Mouse (Mus musculus) neural tube, embryonic 12.5 days (tissue): ENCODE results near the gene Zfand4. TPM values are rescaled to one million over a fixed set of nuclear protein-coding genes. Genes with fewer than 3 reads are reported as not detected.
"Not testable (repeated sequence)": the region's sequence is repeated elsewhere in the genome, so short reads cannot be mapped to it uniquely, and the experiment has no call there.

Source experiments
- ATAC-seq: fragments of 200-750 bp; cut with Nextera tagmentation; 2 replicates; pipeline ENCODE4 v1.8.0; 2017; ENCODE audit warnings: low read depth, mild to moderate bottlenecking, moderate TSS enrichment, moderate library complexity; ENCODE audit not compliant: low FRiP score
- H3K27ac ChIP-seq: fragments of 300-500 bp; sonication (generic); 2 replicates; pipeline ENCODE4 v1.5.1; 2016
- H3K27me3 ChIP-seq: fragments of 300-500 bp; sonication (generic); replicated peaks from 2 replicates; pipeline ENCODE4 v1.6.1; 2016; ENCODE audit warnings: mild to moderate bottlenecking
- H3K36me3 ChIP-seq: fragments of 300-500 bp; sonication (generic); 2 replicates; pipeline ENCODE4 v1.6.1; 2016; ENCODE audit warnings: mild to moderate bottlenecking
- H3K4me1 ChIP-seq: fragments of 300-500 bp; sonication (generic); 2 replicates; pipeline ENCODE4 v1.6.1; 2016
- H3K4me2 ChIP-seq: fragments of 300-500 bp; sonication (generic); replicated peaks from 2 replicates; pipeline ENCODE4 v1.6.1; 2016; ENCODE audit warnings: mild to moderate bottlenecking
- H3K4me3 ChIP-seq: fragments of 300-500 bp; sonication (generic); 2 replicates; pipeline ENCODE4 v1.5.1; 2016
- H3K9ac ChIP-seq: fragments of 300-500 bp; sonication (generic); 2 replicates; pipeline ENCODE4 v1.6.1; 2016; ENCODE audit warnings: mild to moderate bottlenecking
- H3K9me3 ChIP-seq: fragments of 300-500 bp; sonication (generic); 2 replicates; pipeline ENCODE4 v1.6.1; 2016; ENCODE audit warnings: mild to moderate bottlenecking
- WGBS: fragments of 180-500 bp; shearing (Covaris S2); methylation state at CpG from one replicate; pipeline ENCODE4 v1.1.7; 2016; 5-methylcytosine and 5-hydroxymethylcytosine counted together
- polyA plus RNA-seq: library from polyadenylated mRNA; unstranded; fragments of >200 nt; fragmentation: Nextera tagmentation; extraction: Ambion mirVana; gene quantifications from 2 replicates; pipeline ENCODE4 v1.2.1, GENCODE M21; 2016

Gene Zfand4
- polyA plus RNA-seq, 1 experiment from 2014 or later = 7.1 TPM

- 81% methylated on average over 2 of the region's 2 CpGs for WGBS
- no peak overlapping the region for H3K4me3 ChIP-seq
Measured at GRCm38 (mm10) chr6:116331396-116331795, 67.4 kb downstream of the Zfand4 start.

GRCm38 (mm10) chr6:116337466-116337834 is 73.4 kb downstream of the Zfand4 start:
- Histone ChIP-seq H3K27ac (no peak overlapping the region), H3K4me1 (peaks cover 12% of the 10 kb centered on the region), H3K4me2 (peak overlapping the region; percentile 70), H3K9me3 (no peaks in the 10 kb centered on the region), H3K9ac (peak overlapping the region; percentile 88), H3K4me3 (peak overlapping the region; percentile 97), H3K27me3 (no peaks in the 10 kb centered on the region; the same call in none of the 2 replicates), H3K36me3 (no peaks in the 10 kb centered on the region)
- 3% methylated on average over 7 of the region's 7 CpGs for whole genome bisulfite sequencing
- peak; percentile 45 for ATAC-seq

More at GRCm38 (mm10) chr6:116331396-116331795, 67.4 kb downstream of the Zfand4 start:
- no peaks in the 10 kb centered on the region for H3K4me1 ChIP-seq
- H3K27ac ChIP-seq = no peak overlapping the region
- no peaks in the 10 kb centered on the region for H3K9me3 ChIP-seq
- no peak for ATAC-seq
- H3K27me3 ChIP-seq = no peaks in the 10 kb centered on the region; the same call in 1 of the 2 replicates
- no peak overlapping the region for H3K4me2 ChIP-seq
- H3K36me3 ChIP-seq = no peaks in the 10 kb centered on the region
- H3K9ac ChIP-seq = no peak overlapping the region

- Histone ChIP-seq H3K4me1 (peaks cover 12% of the 10 kb centered on the region), H3K9ac (peak within 1 kb of the TSS; percentile 88), H3K9me3 (no peaks in the 10 kb centered on the region), H3K27me3 (no peaks in the 10 kb centered on the region; the same call in none of the 2 replicates), H3K36me3 (no peaks in the 10 kb centered on the region), H3K4me3 (peak within 1 kb of the TSS; percentile 97), H3K4me2 (peak within 1 kb of the TSS; percentile 70), H3K27ac (no peak within 1 kb of the TSS)
- under 1% methylated on average over 75 of the region's 75 CpGs for WGBS
- peak; percentile 96 for ATAC-seq
Measured at GRCm38 (mm10) chr6:116337835-116338501, 73.9 kb downstream of the Zfand4 start, which contains the start of gene March8. Gene March8, plus strand, starts transcription at chr6:116338024.

- no peak for ATAC-seq
- no peak overlapping the region for H3K27ac ChIP-seq
- H3K4me1 ChIP-seq = peaks cover 12% of the 10 kb centered on the region
- H3K4me2 ChIP-seq = peak overlapping the region; percentile 70
- no peaks in the 10 kb centered on the region for H3K36me3 ChIP-seq
- WGBS = 8% methylated on average over 8 of the region's 8 CpGs
- no peaks in the 10 kb centered on the region; the same call in none of the 2 replicates for H3K27me3 ChIP-seq
- H3K9me3 ChIP-seq = no peaks in the 10 kb centered on the region
- peak overlapping the region; percentile 97 for H3K4me3 ChIP-seq
- peak overlapping the region; percentile 88 for H3K9ac ChIP-seq
Measured at GRCm38 (mm10) chr6:116338520-116338919, 74.5 kb downstream of the Zfand4 start.

GRCm38 (mm10) chr6:116339088-116339487 is 75.1 kb downstream of the Zfand4 start:
- Histone ChIP-seq H3K27ac (no peak overlapping the region), H3K9ac (no peak overlapping the region), H3K4me1 (peaks cover 12% of the 10 kb centered on the region), H3K27me3 (no peaks in the 10 kb centered on the region; the same call in none of the 2 replicates), H3K9me3 (no peaks in the 10 kb centered on the region), H3K4me3 (no peak overlapping the region), H3K4me2 (peak overlapping the region; percentile 70), H3K36me3 (no peaks in the 10 kb centered on the region)
- ATAC-seq = no peak
- 85% methylated on average over 5 of the region's 5 CpGs for WGBS

- Histone ChIP-seq H3K4me1 (peaks cover 12% of the 10 kb centered on the region), H3K9me3 (no peaks in the 10 kb centered on the region), H3K4me2 (no peak overlapping the region; the same call in 1 of the 2 replicates), H3K27me3 (no peaks in the 10 kb centered on the region; the same call in 1 of the 2 replicates), H3K27ac (no peak overlapping the region), H3K9ac (no peak overlapping the region), H3K4me3 (no peak overlapping the region), H3K36me3 (no peaks in the 10 kb centered on the region)
- no peak for ATAC-seq
- WGBS = 84% methylated on average over 1 of the region's 1 CpGs
Measured at GRCm38 (mm10) chr6:116340521-116340920, 76.5 kb downstream of the Zfand4 start.

- WGBS = 84% methylated on average over 2 of the region's 2 CpGs
- Histone ChIP-seq H3K4me1 (no peaks in the 10 kb centered on the region), H3K4me2 (no peak overlapping the region), H3K36me3 (no peaks in the 10 kb centered on the region), H3K4me3 (no peak overlapping the region), H3K9ac (no peak overlapping the region), H3K27me3 (no peaks in the 10 kb centered on the region), H3K9me3 (no peaks in the 10 kb centered on the region), H3K27ac (no peak overlapping the region)
- ATAC-seq = no peak
Measured at GRCm38 (mm10) chr6:116347953-116348352, 83.9 kb downstream of the Zfand4 start.

GRCm38 (mm10) chr6:116349997-116350396 is 86.0 kb downstream of the Zfand4 start:
- no peak for ATAC-seq
- no peak overlapping the region for H3K27ac ChIP-seq
- no peaks in the 10 kb centered on the region for H3K36me3 ChIP-seq
- H3K4me2 ChIP-seq = no peak overlapping the region
- 80% methylated on average over 3 of the region's 3 CpGs for WGBS
- no peaks in the 10 kb centered on the region for H3K9me3 ChIP-seq
- no peaks in the 10 kb centered on the region for H3K27me3 ChIP-seq
- no peak overlapping the region for H3K4me3 ChIP-seq
- H3K9ac ChIP-seq = no peak overlapping the region
- no peaks in the 10 kb centered on the region for H3K4me1 ChIP-seq

GRCm38 (mm10) chr6:116350643-116351042 is 86.6 kb downstream of the Zfand4 start:
- H3K27ac ChIP-seq = no peak overlapping the region
- WGBS = 88% methylated on average over 6 of the region's 6 CpGs
- no peak overlapping the region for H3K4me3 ChIP-seq
- ATAC-seq = no peak
- H3K4me1 ChIP-seq = no peaks in the 10 kb centered on the region
- no peaks in the 10 kb centered on the region for H3K9me3 ChIP-seq
- no peaks in the 10 kb centered on the region for H3K36me3 ChIP-seq
- H3K9ac ChIP-seq = no peak overlapping the region
- no peak overlapping the region for H3K4me2 ChIP-seq
- no peaks in the 10 kb centered on the region for H3K27me3 ChIP-seq

GRCm38 (mm10) chr6:116351534-116351933 is 87.5 kb downstream of the Zfand4 start:
- Histone ChIP-seq H3K9me3 (no peaks in the 10 kb centered on the region), H3K4me1 (no peaks in the 10 kb centered on the region), H3K27me3 (no peaks in the 10 kb centered on the region), H3K4me2 (no peak overlapping the region), H3K36me3 (no peaks in the 10 kb centered on the region), H3K4me3 (no peak overlapping the region), H3K9ac (no peak overlapping the region), H3K27ac (no peak overlapping the region)
- ATAC-seq = no peak
- 82% methylated on average over 4 of the region's 4 CpGs for WGBS

GRCm38 (mm10) chr6:116353428-116353827 is 89.4 kb downstream of the Zfand4 start:
- WGBS = 91% methylated on average over 1 of the region's 1 CpGs
- H3K9me3 ChIP-seq = no peaks in the 10 kb centered on the region
- H3K27ac ChIP-seq = no peak overlapping the region
- ATAC-seq = no peak
- H3K4me3 ChIP-seq = no peak overlapping the region
- no peaks in the 10 kb centered on the region for H3K27me3 ChIP-seq
- H3K9ac ChIP-seq = no peak overlapping the region
- no peak overlapping the region for H3K4me2 ChIP-seq
- 0 out of 2 replicates have a peak, but pooled peaks cover 3% of the 10 kb centered on the region for H3K4me1 ChIP-seq
- no peaks in the 10 kb centered on the region for H3K36me3 ChIP-seq

- H3K27me3 ChIP-seq, H3K4me1 ChIP-seq, H3K4me2 ChIP-seq, H3K27ac ChIP-seq, H3K4me3 ChIP-seq, H3K9ac ChIP-seq, ATAC-seq, H3K36me3 ChIP-seq, H3K9me3 ChIP-seq: not testable (repeated sequence)
- WGBS = 75% methylated on average over 8 of the region's 8 CpGs
Measured at GRCm38 (mm10) chr6:116356311-116356947, 92.4 kb downstream of the Zfand4 start.
